In genomic region chr6:139877476-139878361, GRCm38 (mm10) we compare ENCODE assay signal across 14 mouse cellular contexts.
DNase-seq lines count a peak whose midpoint lies in the region; ATAC-seq and TF ChIP-seq lines count a peak whose summit lies in the region.
"Had no signal": no experiment of that assay in that cellular context is flagged by ENCODE, and none has a peak within 500 bp of the region (broad histone marks: within the 10 kb centered on the region; RNA-seq: fewer than 3 reads in every experiment).

No protein-coding gene starts in this region.

- no peaks in the 10 kb centered on the region for H3K36me3 ChIP-seq in hindbrain, embryonic 15.5 days
- no peaks in the 10 kb centered on the region for H3K36me3 ChIP-seq in hindbrain, postnatal 0 days (ENCODE audit: insufficient read depth, low read length)
- no peaks in the 10 kb centered on the region for H3K36me3 ChIP-seq in midbrain, postnatal 0 days (ENCODE audit: insufficient read depth, low read length)
- no peaks in the 10 kb centered on the region for H3K36me3 ChIP-seq in midbrain, embryonic 14.5 days (ENCODE audit: control insufficient read depth, insufficient read depth, low read length)
- H3K36me3 ChIP-seq in stomach, embryonic 16.5 days (ENCODE audit: control insufficient read depth, insufficient read depth, low read length), result no peaks in the 10 kb centered on the region
- H3K36me3 ChIP-seq: embryonic facial prominence, embryonic 12.5 days; G1E; lung, embryonic 15.5 days had no signal

- no peak overlapping the region for H3K27ac ChIP-seq in hindbrain, embryonic 15.5 days (replicated peaks)
- no peak overlapping the region for H3K27ac ChIP-seq in hindbrain, postnatal 0 days
- no peak overlapping the region for H3K27ac ChIP-seq in midbrain, postnatal 0 days (ENCODE audit: low read depth, low read length)
- no peak overlapping the region for H3K27ac ChIP-seq in midbrain, embryonic 14.5 days (replicated peaks; ENCODE audit: low read depth, low read length)
- H3K27ac ChIP-seq in stomach, embryonic 16.5 days (ENCODE audit: low read length), result peak overlapping the region; percentile 18
- H3K27ac ChIP-seq: embryonic facial prominence, embryonic 12.5 days; forebrain, embryonic 13.5 days; lung, embryonic 15.5 days had no signal

- H3K4me2 ChIP-seq in hindbrain, embryonic 15.5 days, result no peak overlapping the region
- no peak overlapping the region for H3K4me2 ChIP-seq in hindbrain, postnatal 0 days (ENCODE audit: low read depth, low read length)
- H3K4me2 ChIP-seq in midbrain, postnatal 0 days (ENCODE audit: low read depth, low read length, poor library complexity, severe bottlenecking), result no peak overlapping the region
- H3K4me2 ChIP-seq in midbrain, embryonic 14.5 days (ENCODE audit: low read length), result no peak overlapping the region
- H3K4me2 ChIP-seq in stomach, embryonic 16.5 days (ENCODE audit: low read depth, low read length), result no peak overlapping the region
- H3K4me2 ChIP-seq: embryonic facial prominence, embryonic 12.5 days; forebrain, embryonic 13.5 days; lung, embryonic 15.5 days; midbrain, embryonic 11.5 days had no signal

- H3K4me1 ChIP-seq in hindbrain, embryonic 15.5 days (replicated peaks), result no peaks in the 10 kb centered on the region
- no peaks in the 10 kb centered on the region; the same call in 1 of the 2 replicates for H3K4me1 ChIP-seq in hindbrain, postnatal 0 days (ENCODE audit: insufficient read depth, low read length)
- no peaks in the 10 kb centered on the region for H3K4me1 ChIP-seq in midbrain, postnatal 0 days (ENCODE audit: insufficient read depth, low read length)
- H3K4me1 ChIP-seq in midbrain, embryonic 14.5 days (ENCODE audit: control insufficient read depth, insufficient read depth, low read length), result no peaks in the 10 kb centered on the region
- peaks cover 2% of the 10 kb centered on the region; the same call in 1 of the 2 replicates for H3K4me1 ChIP-seq in stomach, embryonic 16.5 days (ENCODE audit: control insufficient read depth, insufficient read depth, low read length)
- H3K4me1 ChIP-seq: embryonic facial prominence, embryonic 12.5 days; forebrain, embryonic 13.5 days had no signal

- H3K27me3 ChIP-seq in hindbrain, embryonic 15.5 days, result no peaks in the 10 kb centered on the region
- H3K27me3 ChIP-seq in hindbrain, postnatal 0 days (ENCODE audit: insufficient read depth, low read length), result no peaks in the 10 kb centered on the region
- no peaks in the 10 kb centered on the region for H3K27me3 ChIP-seq in midbrain, postnatal 0 days (ENCODE audit: insufficient read depth, low read length)
- H3K27me3 ChIP-seq in midbrain, embryonic 14.5 days (ENCODE audit: control insufficient read depth, insufficient read depth, low read length), result no peaks in the 10 kb centered on the region
- H3K27me3 ChIP-seq in stomach, embryonic 16.5 days (ENCODE audit: control insufficient read depth, insufficient read depth, low read length), result no peaks in the 10 kb centered on the region
- H3K27me3 ChIP-seq: embryonic facial prominence, embryonic 12.5 days; forebrain, embryonic 13.5 days; lung, embryonic 15.5 days had no signal

- no peaks in the 10 kb centered on the region for H3K9me3 ChIP-seq in hindbrain, embryonic 15.5 days
- H3K9me3 ChIP-seq in hindbrain, postnatal 0 days (ENCODE audit: low read length), result no peaks in the 10 kb centered on the region
- H3K9me3 ChIP-seq in midbrain, postnatal 0 days (ENCODE audit: low read length), result no peaks in the 10 kb centered on the region
- no peaks in the 10 kb centered on the region for H3K9me3 ChIP-seq in midbrain, embryonic 14.5 days (ENCODE audit: control insufficient read depth, low read length)
- H3K9me3 ChIP-seq in stomach, embryonic 16.5 days (replicated peaks; ENCODE audit: control insufficient read depth, low read length), result no peaks in the 10 kb centered on the region
- H3K9me3 ChIP-seq: embryonic facial prominence, embryonic 12.5 days; forebrain, embryonic 13.5 days; lung, embryonic 15.5 days had no signal

- 0 out of 2 replicates have a peak, but pooled peaks have one; percentile 3 for ATAC-seq in frontal cortex, adult (ENCODE audit: low TSS enrichment)
- peak; percentile 61; the same call in 1 of the 2 replicates for ATAC-seq in hindbrain, embryonic 15.5 days (ENCODE audit: low FRiP score, low read depth)
- ATAC-seq in hindbrain, postnatal 0 days, result no peak
- no peak for ATAC-seq in midbrain, postnatal 0 days (ENCODE audit: low FRiP score)
- ATAC-seq in midbrain, embryonic 14.5 days (ENCODE audit: low FRiP score, low TSS enrichment), result no peak
- ATAC-seq in stomach, embryonic 16.5 days (ENCODE audit: insufficient read depth, low FRiP score), result 0 out of 2 replicates have a peak, but pooled peaks have one; percentile 17
- ATAC-seq: forebrain, embryonic 13.5 days had no signal

- no peak overlapping the region for H3K9ac ChIP-seq in hindbrain, embryonic 15.5 days
- no peak overlapping the region for H3K9ac ChIP-seq in hindbrain, postnatal 0 days (replicated peaks; ENCODE audit: low read length)
- no peak overlapping the region for H3K9ac ChIP-seq in midbrain, postnatal 0 days (replicated peaks; ENCODE audit: low read length, poor library complexity, severe bottlenecking)
- H3K9ac ChIP-seq in midbrain, embryonic 14.5 days (replicated peaks; ENCODE audit: low read length), result no peak overlapping the region
- no peak overlapping the region for H3K9ac ChIP-seq in stomach, embryonic 16.5 days (ENCODE audit: low read length)
- H3K9ac ChIP-seq: embryonic facial prominence, embryonic 12.5 days; forebrain, embryonic 13.5 days; lung, embryonic 15.5 days had no signal

- no peak for TF ChIP-seq CTCF in hindbrain, postnatal 0 days (IDR thresholded peaks at IDR 0.05; ENCODE audit: low read depth)
- TF ChIP-seq CTCF in midbrain, postnatal 0 days (IDR thresholded peaks at IDR 0.05), result no peak

- no peak overlapping the region for H3K4me3 ChIP-seq in hindbrain, embryonic 15.5 days
- no peak overlapping the region for H3K4me3 ChIP-seq in hindbrain, postnatal 0 days (ENCODE audit: low read length)
- H3K4me3 ChIP-seq in midbrain, postnatal 0 days (ENCODE audit: low read depth, low read length), result no peak overlapping the region
- no peak overlapping the region for H3K4me3 ChIP-seq in midbrain, embryonic 14.5 days (replicated peaks; ENCODE audit: low read depth, low read length)
- H3K4me3 ChIP-seq in stomach, embryonic 16.5 days (replicated peaks; ENCODE audit: low read length), result no peak overlapping the region
- H3K4me3 ChIP-seq: embryonic facial prominence, embryonic 12.5 days; forebrain, embryonic 13.5 days; lung, embryonic 15.5 days had no signal

- DNase-seq in frontal cortex, postnatal 10 days (ENCODE audit: low spot score in 2 of 2), result no peak
- no peak for DNase-seq in hindbrain, postnatal 0 days (ENCODE audit: low spot score)
- peak; percentile 20 for DNase-seq in midbrain, postnatal 0 days (ENCODE audit: low spot score)
- DNase-seq in midbrain, embryonic 14.5 days, result no peak
- DNase-seq in natural killer cell, adult 2 months (ENCODE audit: low spot score in 2 of 2), result no peak
- DNase-seq: cerebellum, postnatal 14 days had no signal

- WGBS in hindbrain, embryonic 15.5 days, result 44% methylated on average over 6 of the region's 6 CpGs
- 44% methylated on average over 6 of the region's 6 CpGs for WGBS in hindbrain, postnatal 0 days
- 79% methylated on average over 6 of the region's 6 CpGs for whole genome bisulfite sequencing in midbrain, postnatal 0 days
- 82% methylated on average over 6 of the region's 6 CpGs for WGBS in midbrain, embryonic 14.5 days
- WGBS in stomach, embryonic 16.5 days, result 58% methylated on average over 6 of the region's 6 CpGs

Comparison
In these comparisons a context has a peak if more than half of its experiments do, and no peak if none do; other contexts are left out.
1. ATAC-seq: peak in frontal cortex, adult (single experiment), hindbrain, embryonic 15.5 days (single experiment) and stomach, embryonic 16.5 days (single experiment); none in hindbrain, postnatal 0 days (single experiment), midbrain, postnatal 0 days (single experiment) and midbrain, embryonic 14.5 days (single experiment).